Mouse (Mus musculus): ENCODE results near the gene Nid2. TPM values are rescaled to one million over a fixed set of nuclear protein-coding genes. Genes with fewer than 3 reads are reported as not detected.
A peak's percentile ranks its signal among the peaks of the same experiment; 100 is the strongest.

Nid2 gene
- polyA plus RNA-seq, 1 experiment from 2014 or later: 5.9 TPM

DNA sequence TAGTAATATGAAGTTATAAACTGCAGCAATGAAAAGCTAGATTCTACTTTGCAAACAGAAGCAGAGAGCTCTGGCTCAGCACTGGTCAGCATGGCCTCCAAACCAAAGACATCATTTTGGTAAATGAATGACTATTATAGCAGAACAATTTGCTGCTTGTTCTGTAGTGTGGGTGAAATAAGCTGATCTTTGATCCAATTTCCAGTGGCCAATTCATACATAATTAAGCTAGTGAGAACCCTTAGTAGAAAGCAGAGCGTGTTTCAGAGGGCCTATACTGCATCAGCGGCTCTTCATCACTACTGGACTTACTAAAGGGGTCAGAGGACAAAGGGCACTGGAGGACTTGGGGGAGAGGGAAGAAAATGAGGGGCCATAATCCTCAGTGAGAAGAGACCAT lies 62.0 kb downstream of the Nid2 start:
- Histone ChIP-seq H3K4me2 (ENCODE audit: low read depth, low read length) (no peak overlapping the region), H3K36me3 (replicated peaks; ENCODE audit: insufficient read depth, low read length) (peaks cover 53% of the 10 kb centered on the region), H3K4me1 (ENCODE audit: insufficient read depth) (no peaks in the 10 kb centered on the region), H3K9me3 (ENCODE audit: low read length) (no peaks in the 10 kb centered on the region), H3K27ac (ENCODE audit: low read depth) (no peak overlapping the region), H3K4me3 (ENCODE audit: low read depth, low read length) (no peak overlapping the region), H3K9ac (replicated peaks) (no peak overlapping the region), H3K27me3 (ENCODE audit: insufficient read depth, low read length) (no peaks in the 10 kb centered on the region)
- ATAC-seq (no peak), DNase-seq (no peak)
- TF ChIP-seq CTCF (IDR thresholded peaks at IDR 0.05; ENCODE audit: low read depth) (no peak), EP300 (IDR thresholded peaks at IDR 0.05; ENCODE audit: low read depth) (no peak)
- 86% methylated on average over 2 of the region's 2 CpGs for WGBS (ENCODE audit: insufficient replicate concordance)

DNA sequence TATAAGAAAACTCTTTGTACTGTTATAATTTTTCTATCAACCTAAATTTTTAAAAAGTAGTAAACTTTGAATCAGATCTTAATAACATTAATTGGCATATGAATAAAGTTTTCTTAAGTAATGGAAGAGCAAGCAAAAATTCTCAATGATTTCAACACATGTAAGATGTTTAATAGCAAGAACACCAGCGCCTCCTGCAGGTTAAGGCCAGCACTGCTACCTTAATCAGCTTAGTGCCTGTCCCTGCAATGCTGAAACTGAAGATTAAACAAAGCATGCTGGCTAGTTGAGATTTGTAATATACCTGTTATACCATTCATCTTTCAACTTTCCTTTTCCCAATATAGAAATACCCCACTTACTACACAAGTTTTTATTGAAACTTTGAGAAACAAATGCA lies 66.9 kb downstream of the Nid2 start:
- 2% methylated on average over 1 of the region's 1 CpGs for WGBS (ENCODE audit: insufficient replicate concordance)
- no peak for ATAC-seq
- H3K36me3 ChIP-seq (replicated peaks; ENCODE audit: insufficient read depth, low read length): peaks cover 42% of the 10 kb centered on the region

DNA sequence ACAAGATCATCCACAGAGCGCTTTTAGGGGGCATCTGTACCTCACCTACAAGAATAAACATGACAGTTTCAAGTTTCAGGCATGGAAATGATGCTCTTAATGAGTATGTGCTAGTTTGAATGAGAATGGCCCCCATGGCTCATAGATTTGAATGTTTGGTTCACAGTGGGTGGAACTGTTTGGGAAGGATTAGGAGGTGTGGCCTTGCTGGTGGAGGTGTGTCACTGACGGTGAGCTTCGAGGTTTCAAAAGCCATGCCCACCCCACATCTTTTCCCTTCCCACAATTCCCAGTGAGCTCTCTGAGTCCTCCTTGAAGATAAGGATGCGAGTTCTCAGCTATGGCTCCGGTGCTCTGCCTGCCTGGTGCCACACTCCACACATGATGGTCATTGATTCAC lies 70.6 kb downstream of the Nid2 start:
- H3K9me3 ChIP-seq (ENCODE audit: low read length): no peaks in the 10 kb centered on the region
- no peak overlapping the region for H3K9ac ChIP-seq (replicated peaks)
- ATAC-seq (no peak), DNase-seq (no peak)
- H3K27ac ChIP-seq (ENCODE audit: low read depth): no peak overlapping the region
- 91% methylated on average over 5 of the region's 5 CpGs for WGBS (ENCODE audit: insufficient replicate concordance)
- peaks cover 16% of the 10 kb centered on the region for H3K36me3 ChIP-seq (replicated peaks; ENCODE audit: insufficient read depth, low read length)
- no peak for TF ChIP-seq EP300 (IDR thresholded peaks at IDR 0.05; ENCODE audit: low read depth)
- no peak for TF ChIP-seq CTCF (IDR thresholded peaks at IDR 0.05; ENCODE audit: low read depth)
- H3K4me3 ChIP-seq (ENCODE audit: low read depth, low read length): no peak overlapping the region
- H3K4me2 ChIP-seq (ENCODE audit: low read depth, low read length): no peak overlapping the region
- no peaks in the 10 kb centered on the region for H3K4me1 ChIP-seq (ENCODE audit: insufficient read depth)
- no peaks in the 10 kb centered on the region for H3K27me3 ChIP-seq (ENCODE audit: insufficient read depth, low read length)

More for the DNA sequence above, 66.9 kb downstream of the Nid2 start:
- no peak overlapping the region for H3K27ac ChIP-seq (ENCODE audit: low read depth)
- H3K9ac ChIP-seq (replicated peaks): no peak overlapping the region
- no peaks in the 10 kb centered on the region for H3K27me3 ChIP-seq (ENCODE audit: insufficient read depth, low read length)
- H3K4me2 ChIP-seq (ENCODE audit: low read depth, low read length): no peak overlapping the region
- no peaks in the 10 kb centered on the region for H3K9me3 ChIP-seq (ENCODE audit: low read length)
- no peak overlapping the region for H3K4me3 ChIP-seq (ENCODE audit: low read depth, low read length)
- DNase-seq: peak; percentile 81
- no peaks in the 10 kb centered on the region for H3K4me1 ChIP-seq (ENCODE audit: insufficient read depth)
- TF ChIP-seq CTCF (IDR thresholded peaks at IDR 0.05; ENCODE audit: low read depth) (peak; percentile 89), EP300 (IDR thresholded peaks at IDR 0.05; ENCODE audit: low read depth) (no peak)

DNA sequence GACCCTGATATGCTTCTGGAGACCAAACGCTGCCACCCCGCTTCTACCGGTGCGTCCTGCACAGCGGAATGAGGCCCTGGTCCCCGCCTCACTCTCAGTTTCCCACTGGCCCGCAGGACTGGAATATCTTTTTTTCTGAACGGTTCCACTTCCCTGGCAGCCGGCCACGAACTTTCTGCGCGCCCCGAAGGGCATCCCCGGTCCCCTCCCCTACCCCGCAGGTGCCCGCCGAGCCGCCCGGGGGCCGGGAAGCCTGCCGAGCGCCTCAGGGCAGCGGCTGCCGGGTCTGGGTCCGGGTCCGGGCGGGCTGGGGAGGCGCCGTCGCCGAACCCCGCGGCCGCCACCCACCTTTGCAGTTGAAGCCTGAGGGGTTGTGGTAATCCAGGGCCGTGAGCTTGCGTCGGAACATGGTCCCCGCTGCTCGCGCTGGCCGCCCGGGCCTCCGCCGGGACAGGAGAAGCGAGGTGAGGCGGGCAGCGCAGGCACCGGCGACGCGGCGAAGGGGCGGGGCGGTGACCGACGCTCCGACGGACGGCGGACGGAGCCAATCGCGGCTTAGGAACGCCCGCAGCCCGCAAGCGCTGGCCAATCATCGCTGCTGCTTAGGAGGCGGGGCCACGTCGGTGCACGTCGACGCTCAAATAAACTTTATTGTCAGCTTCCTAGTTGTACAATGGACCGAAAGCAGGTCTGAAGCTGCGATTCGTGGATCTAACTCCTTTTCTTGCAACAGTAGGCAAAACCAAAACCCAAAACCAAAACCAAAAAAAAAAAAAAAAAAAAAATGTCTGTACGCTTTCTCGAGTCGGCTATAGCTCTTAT lies 72.5 kb downstream of the Nid2 start, which contains the start of gene Rtraf:
TSS of gene Rtraf (minus strand) at position 504 of the 822 bp plus-strand sequence.
- H3K27me3 ChIP-seq (ENCODE audit: insufficient read depth, low read length): no peaks in the 10 kb centered on the region
- ATAC-seq: peak; percentile 100
- WGBS (ENCODE audit: insufficient replicate concordance): 1% methylated on average over 76 of the region's 80 CpGs
- DNase-seq: peak; percentile 95
- peak within 1 kb of the TSS; percentile 87 for H3K27ac ChIP-seq (ENCODE audit: low read depth)
- peak within 1 kb of the TSS; percentile 90 for H3K9ac ChIP-seq (replicated peaks)
- peak within 1 kb of the TSS; percentile 84 for H3K4me2 ChIP-seq (ENCODE audit: low read depth, low read length)
- peak within 1 kb of the TSS; percentile 83 for H3K4me3 ChIP-seq (ENCODE audit: low read depth, low read length)
- no peaks in the 10 kb centered on the region for H3K9me3 ChIP-seq (ENCODE audit: low read length)
- TF ChIP-seq CTCF (IDR thresholded peaks at IDR 0.05; ENCODE audit: low read depth) (0 out of 2 replicates have a peak, but pooled peaks have one; percentile 5), EP300 (IDR thresholded peaks at IDR 0.05; ENCODE audit: low read depth) (peak; percentile 45; the same call in 1 of the 2 replicates)
- H3K36me3 ChIP-seq (replicated peaks; ENCODE audit: insufficient read depth, low read length): peaks cover 9% of the 10 kb centered on the region
- no peaks in the 10 kb centered on the region for H3K4me1 ChIP-seq (ENCODE audit: insufficient read depth)

DNA sequence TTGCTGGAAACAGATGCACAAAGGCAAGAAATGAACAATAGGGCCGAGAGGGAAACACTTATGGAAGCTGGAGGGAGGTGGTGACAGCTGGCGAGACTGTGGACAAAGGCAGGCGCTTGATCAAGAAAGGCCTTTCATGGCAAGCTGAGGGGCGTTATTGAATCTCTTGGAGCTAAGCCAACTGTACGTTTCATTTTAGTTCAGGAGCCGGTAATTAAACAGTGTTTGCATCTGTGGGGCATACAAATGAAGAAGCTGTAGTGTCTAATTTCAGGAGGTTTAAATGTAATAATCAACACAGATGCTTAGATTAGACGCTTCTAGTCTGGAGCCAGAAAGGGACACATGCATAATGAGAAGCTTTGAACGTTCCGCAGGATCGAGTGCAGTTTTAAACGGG lies 74.4 kb downstream of the Nid2 start:
- DNase-seq (no peak), ATAC-seq (no peak)
- 78% methylated on average over 11 of the region's 11 CpGs for WGBS (ENCODE audit: insufficient replicate concordance)
- Histone ChIP-seq H3K4me2 (ENCODE audit: low read depth, low read length) (no peak overlapping the region), H3K4me3 (ENCODE audit: low read depth, low read length) (no peak overlapping the region), H3K27me3 (ENCODE audit: insufficient read depth, low read length) (0 out of 2 replicates have a peak, but pooled peaks cover 2% of the 10 kb centered on the region), H3K4me1 (ENCODE audit: insufficient read depth) (no peaks in the 10 kb centered on the region), H3K9me3 (ENCODE audit: low read length) (no peaks in the 10 kb centered on the region), H3K27ac (ENCODE audit: low read depth) (no peak overlapping the region), H3K36me3 (replicated peaks; ENCODE audit: insufficient read depth, low read length) (peaks cover 3% of the 10 kb centered on the region; the same call in 1 of the 2 replicates), H3K9ac (replicated peaks) (no peak overlapping the region)
- TF ChIP-seq EP300 (IDR thresholded peaks at IDR 0.05; ENCODE audit: low read depth) (no peak), CTCF (IDR thresholded peaks at IDR 0.05; ENCODE audit: low read depth) (no peak)

DNA sequence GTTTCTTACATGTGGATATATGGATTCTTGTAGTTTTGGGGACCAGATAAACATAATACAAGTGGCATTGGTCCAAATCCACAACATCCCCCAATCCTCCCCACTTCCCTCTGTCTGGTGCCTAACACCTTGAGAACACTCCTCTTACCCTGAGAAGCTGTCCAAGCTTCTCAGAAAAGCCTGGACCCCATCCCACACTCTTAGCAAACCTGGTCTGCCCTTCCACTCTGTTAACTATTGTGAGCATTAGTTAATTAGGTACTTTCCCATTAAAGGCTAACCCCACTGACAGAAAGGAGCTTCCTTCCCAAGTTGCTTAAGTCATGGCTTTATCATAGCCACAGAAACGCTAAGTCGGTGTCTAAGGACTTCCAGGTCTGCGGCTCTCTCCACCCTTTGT lies 85.2 kb downstream of the Nid2 start:
- ATAC-seq: no peak
- no peak for TF ChIP-seq CTCF (IDR thresholded peaks at IDR 0.05; ENCODE audit: low read depth)
- no peak for TF ChIP-seq EP300 (IDR thresholded peaks at IDR 0.05; ENCODE audit: low read depth)
- Histone ChIP-seq H3K36me3 (replicated peaks; ENCODE audit: insufficient read depth, low read length) (no peaks in the 10 kb centered on the region), H3K4me1 (ENCODE audit: insufficient read depth) (peaks cover 3% of the 10 kb centered on the region; the same call in 1 of the 2 replicates), H3K27me3 (ENCODE audit: insufficient read depth, low read length) (no peaks in the 10 kb centered on the region), H3K9me3 (ENCODE audit: low read length) (no peaks in the 10 kb centered on the region), H3K9ac (replicated peaks) (no peak overlapping the region), H3K4me3 (ENCODE audit: low read depth, low read length) (no peak overlapping the region), H3K27ac (ENCODE audit: low read depth) (no peak overlapping the region), H3K4me2 (ENCODE audit: low read depth, low read length) (no peak overlapping the region)
- no peak for DNase-seq
- 49% methylated on average over 3 of the region's 3 CpGs for WGBS (ENCODE audit: insufficient replicate concordance)

Measured in liver, postnatal 0 days (tissue).